Mouse (Mus musculus) CD4-positive, CD25-positive, alpha-beta regulatory T cell, adult 4 months (primary cell): ENCODE results near the gene Il17rd. TPM values are rescaled to one million over a fixed set of nuclear protein-coding genes. Genes with fewer than 3 reads are reported as not detected.

Experiments
- ATAC-seq: one replicate; pipeline ENCODE4 v1.8.0; 2017
- polyA plus RNA-seq, 2 experiments: library from polyadenylated mRNA; unstranded; fragments of 100-300 nt; shearing (Covaris generic); gene quantifications; one replicate each; pipeline ENCODE4 v1.2.1; 2017

Gene Il17rd
- polyA plus RNA-seq, 2 experiments from 2014 or later = 0.20 TPM

- ATAC-seq = no peak
Observed at GRCm38 (mm10) chr14:27048231-27048956, 9.7 kb downstream of the Il17rd start.

DNA sequence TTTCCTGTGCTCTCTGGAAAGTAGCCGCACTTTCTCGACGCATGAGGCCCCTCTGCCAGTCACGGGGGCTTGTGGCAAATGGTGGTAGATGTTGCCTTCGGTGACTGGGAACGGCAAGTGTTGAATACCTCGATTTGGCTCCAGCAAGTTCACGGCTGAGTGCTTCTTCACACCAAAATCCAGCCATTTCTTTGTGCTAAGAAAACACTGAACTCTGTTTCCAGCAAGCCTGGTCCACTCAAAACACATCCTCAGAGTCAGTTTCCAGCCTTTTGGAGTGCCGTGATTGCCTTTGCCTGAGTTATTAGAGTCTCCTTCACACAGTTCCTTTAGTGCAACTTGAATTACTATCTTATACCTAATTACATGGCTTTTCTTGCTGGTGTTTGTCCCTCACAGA lies 11.3 kb downstream of the Il17rd start:
- no peak for ATAC-seq

DNA sequence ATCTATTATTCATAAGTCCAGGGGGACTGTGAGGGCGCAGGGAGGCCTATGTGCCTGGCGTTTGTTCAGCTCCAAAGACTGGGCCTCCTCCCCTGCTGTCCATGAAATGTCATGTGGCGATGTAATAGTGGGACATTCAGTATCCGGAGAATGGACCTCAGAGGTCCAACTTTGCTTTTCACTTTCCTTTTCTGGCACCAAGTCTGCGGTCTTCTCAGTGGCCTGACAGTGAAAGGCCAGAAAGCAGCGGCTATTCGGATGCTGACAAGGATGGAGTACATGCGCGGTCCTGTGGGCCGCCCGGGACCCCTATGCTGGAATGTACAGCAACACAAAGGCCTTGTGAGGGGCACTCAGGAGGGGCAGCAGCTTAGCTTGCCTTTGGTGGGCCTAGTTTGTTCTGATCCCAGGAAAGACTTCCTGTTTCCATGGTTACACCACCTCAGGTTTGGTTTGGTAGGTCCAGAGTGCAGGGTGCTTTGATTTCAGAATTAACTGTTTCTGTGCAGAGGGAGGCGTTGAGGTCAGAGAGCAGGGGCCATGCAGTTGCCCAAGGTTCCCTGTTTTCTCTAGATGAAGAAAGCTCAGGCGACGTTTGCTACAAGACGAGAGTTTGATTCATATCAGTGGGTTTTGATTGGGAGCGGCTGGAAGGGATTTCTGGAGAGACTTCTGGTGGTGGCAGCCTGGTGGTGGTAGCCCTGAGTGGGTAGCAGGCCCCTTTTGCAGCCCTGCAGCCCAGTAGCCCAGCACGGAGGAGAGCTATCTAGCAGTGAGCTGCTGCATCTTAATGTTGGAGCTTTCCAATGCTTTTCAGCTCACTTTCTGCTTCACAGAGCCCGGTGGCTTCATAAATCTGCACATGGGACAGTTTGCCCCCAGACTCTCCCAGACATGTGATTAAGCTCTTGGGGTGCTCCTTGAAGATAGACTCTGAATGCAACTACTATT lies 12.1 kb downstream of the Il17rd start:
- ATAC-seq = no peak

DNA sequence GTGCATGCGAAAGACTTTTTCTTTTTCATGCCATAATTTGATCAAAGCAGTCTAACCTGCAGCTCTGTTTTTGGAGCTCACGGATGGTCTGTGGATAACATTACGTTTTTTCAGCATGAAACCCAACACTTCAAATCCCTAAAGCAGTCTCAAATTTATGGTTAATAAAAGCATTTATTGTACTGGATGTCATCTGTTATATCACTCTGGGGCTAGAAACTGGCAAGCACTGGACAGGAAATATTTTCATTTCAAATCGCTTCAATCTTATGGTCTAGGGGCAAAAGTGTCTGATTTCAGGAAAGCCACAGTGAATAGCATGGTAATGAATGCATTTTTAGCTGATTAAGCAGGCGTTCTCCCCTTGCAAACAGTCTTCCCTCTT lies 12.8 kb downstream of the Il17rd start:
- no peak for ATAC-seq

DNA sequence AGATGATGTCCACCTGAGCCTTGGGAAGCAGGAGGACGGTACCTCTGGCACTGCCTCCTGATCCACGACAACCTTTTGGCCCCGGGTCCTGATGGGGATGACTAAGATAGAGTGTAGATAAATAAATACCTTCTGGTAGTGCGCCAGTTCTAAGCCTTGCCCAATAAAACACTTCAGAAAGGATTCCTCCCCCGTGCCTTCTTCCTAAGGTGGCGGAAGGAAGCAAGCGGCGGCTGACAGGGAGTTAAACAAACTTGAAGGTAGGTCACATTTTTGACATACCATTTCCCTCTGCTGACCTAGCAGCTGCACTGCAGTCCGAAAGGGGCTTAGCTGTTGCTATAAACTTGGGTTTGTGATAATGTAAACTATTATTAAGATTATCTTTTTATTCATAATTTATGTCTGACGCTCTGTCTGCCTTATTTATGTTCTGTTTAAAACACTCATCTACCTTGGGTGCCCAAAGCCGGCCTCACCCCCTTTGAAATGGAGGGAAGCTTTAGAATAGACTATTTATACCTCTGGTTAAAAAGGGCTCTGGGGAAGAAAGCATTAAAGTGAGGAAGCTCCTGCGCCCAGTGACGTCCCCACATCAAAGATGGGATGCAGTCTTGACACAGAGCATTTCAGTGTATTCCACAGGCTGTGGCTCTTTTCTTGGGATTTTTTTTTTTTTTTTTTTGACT lies 19.9 kb downstream of the Il17rd start:
- no peak for ATAC-seq

GRCm38 (mm10) chr14:27059224-27059558 lies 20.4 kb downstream of the Il17rd start:
- no peak for ATAC-seq

- no peak for ATAC-seq
Observed at GRCm38 (mm10) chr14:27063338-27063737, 24.6 kb downstream of the Il17rd start.

DNA sequence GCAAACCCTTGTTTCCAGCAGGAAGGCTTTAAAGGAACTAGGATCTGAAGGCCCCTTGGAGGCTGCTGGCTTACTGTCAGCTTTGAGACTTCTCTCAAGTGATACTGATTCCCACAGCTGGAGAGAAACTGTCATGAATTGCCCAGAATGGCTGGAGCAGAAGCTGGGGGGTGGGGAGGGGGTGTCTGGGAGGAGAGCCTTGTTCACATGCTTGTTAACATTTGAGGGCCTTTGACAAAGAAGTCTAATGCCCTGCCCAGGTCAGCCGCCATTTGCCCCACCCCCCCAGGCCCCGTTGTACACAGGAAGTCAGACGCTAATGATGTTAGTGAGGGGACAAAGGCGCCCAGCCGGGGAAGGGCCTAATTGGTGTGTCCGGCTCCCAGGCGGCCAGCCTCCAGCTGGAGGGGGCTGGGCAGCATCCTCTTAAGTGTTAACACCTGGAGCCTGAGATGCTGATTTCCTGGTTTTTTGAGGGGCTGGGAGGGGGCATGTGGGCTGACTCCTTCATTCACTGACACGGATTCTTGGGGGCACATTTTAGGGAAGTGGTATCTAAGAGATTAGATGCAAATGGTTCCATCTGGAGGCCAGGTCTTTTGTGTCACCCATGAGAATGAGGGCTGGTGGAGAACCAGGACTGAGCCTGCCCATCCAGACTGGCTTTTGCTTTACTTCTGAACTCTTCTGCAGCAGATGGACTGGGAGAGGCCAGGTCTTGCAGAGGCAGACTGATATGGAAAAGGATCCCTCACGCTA lies 27.6 kb downstream of the Il17rd start:
- no peak for ATAC-seq

GRCm38 (mm10) chr14:27067866-27068271 lies 29.1 kb downstream of the Il17rd start:
- ATAC-seq = no peak

- ATAC-seq = no peak
Observed at GRCm38 (mm10) chr14:27069434-27070097, 30.8 kb downstream of the Il17rd start.

DNA sequence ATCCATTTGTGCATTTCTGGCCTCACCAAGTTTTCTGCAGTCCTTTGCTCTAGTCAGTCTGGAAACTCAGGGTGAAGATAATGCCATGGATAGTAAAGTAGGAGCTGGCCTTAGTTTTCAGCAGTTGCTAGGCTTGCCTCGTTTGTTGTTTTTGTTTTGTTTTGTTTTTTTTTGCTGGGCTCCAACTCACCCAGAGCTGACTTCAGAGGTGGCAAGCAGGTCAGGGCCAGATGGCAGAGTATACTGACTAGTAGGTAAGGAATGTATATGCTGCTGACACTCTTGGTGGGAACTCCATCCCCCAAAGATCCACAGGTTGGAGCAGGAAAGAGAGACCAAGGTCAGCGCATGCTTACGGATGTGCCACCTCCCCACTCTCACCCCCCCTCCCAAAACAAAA lies 31.4 kb downstream of the Il17rd start:
- no peak for ATAC-seq

DNA sequence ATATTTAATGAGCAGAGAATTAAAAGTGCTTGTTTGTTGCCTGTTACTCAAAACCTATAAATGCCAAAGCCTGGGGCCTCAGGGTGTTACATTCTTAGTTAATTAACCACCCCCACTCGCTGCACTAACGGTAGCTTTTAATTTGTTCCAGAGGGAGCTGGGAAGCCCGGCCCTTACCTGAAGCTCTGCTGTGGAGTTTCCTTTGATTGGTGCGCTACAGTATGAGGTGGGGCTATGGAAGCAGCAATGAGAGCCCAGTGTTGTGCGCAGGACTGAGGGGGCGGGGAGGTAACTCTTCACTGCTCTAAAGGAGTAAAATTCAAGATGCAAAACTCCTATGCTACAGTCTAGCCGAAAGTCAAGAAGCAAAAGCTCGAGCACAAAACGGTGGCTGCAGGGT lies 32.0 kb downstream of the Il17rd start:
- no peak for ATAC-seq

DNA sequence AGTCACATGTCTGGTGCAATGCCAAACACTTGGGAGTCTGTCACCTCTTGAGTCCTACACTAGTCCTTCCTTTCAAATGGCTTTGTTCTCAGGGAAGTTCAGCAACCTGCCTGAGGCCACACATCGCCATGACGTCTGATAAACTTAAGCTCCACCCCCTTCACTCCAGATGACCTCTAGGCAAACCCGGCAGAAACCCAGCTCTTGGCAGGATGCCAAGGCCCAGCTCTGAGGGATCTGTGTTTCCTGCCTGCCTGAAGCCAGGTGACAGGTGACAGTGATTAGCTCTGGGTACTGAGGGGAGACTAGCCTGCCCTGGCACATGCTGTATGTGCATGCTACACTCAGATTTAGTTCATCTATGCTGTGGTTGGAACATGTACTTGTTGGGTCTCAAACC lies 33.2 kb downstream of the Il17rd start:
- no peak for ATAC-seq

DNA sequence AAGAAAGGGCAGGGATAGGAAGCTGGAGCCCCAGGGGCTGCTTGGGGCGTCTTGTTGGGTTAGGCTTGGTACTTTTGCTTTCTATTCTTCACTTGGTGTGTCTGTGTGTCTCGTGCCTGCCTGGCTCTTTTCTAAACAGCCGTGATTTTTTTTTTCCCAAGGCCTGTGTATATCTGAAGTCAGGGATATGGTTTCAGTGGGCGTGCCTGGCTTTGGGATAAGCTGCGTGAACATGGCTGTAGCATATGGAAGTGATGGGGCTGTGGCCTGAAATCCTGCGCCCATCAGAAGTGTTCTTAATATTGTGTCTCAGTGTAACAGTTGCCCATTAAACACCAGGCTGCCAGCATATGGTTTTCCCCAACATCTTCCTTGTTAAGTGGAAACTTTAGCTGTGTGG lies 36.3 kb downstream of the Il17rd start:
- ATAC-seq = no peak

- ATAC-seq = no peak
Observed at GRCm38 (mm10) chr14:27075909-27076521, 37.3 kb downstream of the Il17rd start.

DNA sequence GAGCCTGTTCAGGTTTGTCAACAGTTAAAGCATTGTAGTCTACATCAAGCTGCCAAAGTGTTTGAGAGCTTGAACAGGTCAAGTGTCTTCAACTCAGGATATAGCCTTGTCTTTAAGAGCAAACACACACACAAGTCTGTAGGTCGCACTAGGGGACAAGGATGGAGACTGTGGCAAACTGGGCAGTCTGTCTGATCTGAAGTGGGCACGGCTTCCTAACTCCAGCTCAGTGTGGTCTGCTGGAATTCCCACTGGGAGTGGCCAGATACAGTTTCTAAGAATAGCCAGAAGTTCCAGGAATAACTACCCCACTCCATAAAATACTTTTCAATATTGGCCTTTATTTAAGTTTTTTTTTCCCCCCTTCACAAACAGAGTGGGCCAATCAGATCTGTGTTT lies 37.8 kb downstream of the Il17rd start:
- no peak for ATAC-seq

GRCm38 (mm10) chr14:27081536-27082275 lies 43.0 kb downstream of the Il17rd start:
- no peak for ATAC-seq

DNA sequence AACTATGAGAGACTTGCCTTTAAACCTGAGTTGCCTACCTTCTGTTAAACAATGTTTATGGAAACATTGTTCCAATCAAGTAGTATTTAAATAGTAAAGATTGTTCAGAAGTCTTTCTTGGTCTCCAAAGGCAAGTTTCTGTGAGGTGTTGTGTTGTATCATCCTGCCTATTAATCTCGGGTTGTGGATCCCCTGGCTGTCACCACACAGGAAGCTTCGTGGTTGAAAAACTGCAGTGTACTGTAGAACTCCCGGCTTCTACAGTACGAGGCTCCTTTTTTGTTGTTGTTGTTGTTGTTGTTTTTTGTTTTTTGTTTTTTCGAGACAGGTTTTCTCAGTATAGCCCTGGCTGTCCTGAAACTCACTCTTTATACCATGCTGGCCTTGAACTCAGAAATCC lies 46.7 kb downstream of the Il17rd start:
- peak; percentile 51 for ATAC-seq

- no peak for ATAC-seq
Observed at GRCm38 (mm10) chr14:27085999-27086398, 47.3 kb downstream of the Il17rd start.

- ATAC-seq = no peak
Observed at GRCm38 (mm10) chr14:27094247-27094646, 55.5 kb downstream of the Il17rd start.

- peak; percentile 53 for ATAC-seq
Observed at GRCm38 (mm10) chr14:27096133-27096532, 57.4 kb downstream of the Il17rd start.
